Mouse (Mus musculus) CH12.LX (cell line): ENCODE results near the gene Cep295. TPM values are rescaled to one million over a fixed set of nuclear protein-coding genes. Genes with fewer than 3 reads are reported as not detected.
A peak's percentile ranks its signal among the peaks of the same experiment; 100 is the strongest.
"Not testable (repeated sequence)": the region's sequence is repeated elsewhere in the genome, so short reads cannot be mapped to it uniquely, and the experiment has no call there.

Experiments used
- DNase-seq: peaks from one replicate; pipeline ENCODE4 v3.0.0-alpha.2; 2013; ENCODE audit errors: extremely low read depth
- H3K27ac ChIP-seq: 2 replicates; pipeline ENCODE4 v1.5.1; 2012; ENCODE audit warnings: low read depth, mild to moderate bottlenecking, control low read depth, moderate library complexity; ENCODE audit not compliant: insufficient read depth
- H3K27me3 ChIP-seq: replicated peaks from 2 replicates; pipeline ENCODE3; 2012; ENCODE audit warnings: inconsistent platforms
- H3K36me3 ChIP-seq, 2 experiments: replicated peaks in 1 of 2; 2 replicates each; pipeline versions ENCODE3 to v1.6.1; 2012; ENCODE audit warnings: inconsistent platforms in 1 of 2, low read length in 1 of 2, mild to moderate bottlenecking in 1 of 2, mixed read lengths in 1 of 2, moderate library complexity in 1 of 2; ENCODE audit not compliant: control insufficient read depth in 1 of 2, insufficient read depth in 1 of 2
- H3K4me1 ChIP-seq, 2 experiments: 2 replicates each; pipeline ENCODE4 v1.6.1; 2012; ENCODE audit warnings: inconsistent platforms in 1 of 2, moderate library complexity in 1 of 2; ENCODE audit not compliant: insufficient read depth in 2 of 2, control insufficient read depth in 1 of 2
- H3K4me2 ChIP-seq: 2 replicates; pipeline ENCODE4 v1.6.1; 2012; ENCODE audit warnings: low read depth, mild to moderate bottlenecking, control low read depth; ENCODE audit not compliant: poor library complexity, insufficient read depth, severe bottlenecking
- H3K4me3 ChIP-seq, 3 experiments: fragments of 150-350 bp in 1 of 3; sonication (generic) in 1 of 3; replicated peaks in 1 of 3; 2 replicates each; pipeline versions ENCODE3 to v1.5.1; 2011 to 2012; ENCODE audit warnings: low read depth in 2 of 3, low read length in 2 of 3, mild to moderate bottlenecking in 2 of 3, moderate library complexity in 2 of 3, control low read depth in 1 of 3, improper control_type of control experiment in 1 of 3, inconsistent platforms in 1 of 3, mixed read lengths in 1 of 3; ENCODE audit not compliant: poor library complexity in 1 of 3
- H3K79me2 ChIP-seq: replicated peaks from 2 replicates; pipeline ENCODE4 v1.6.1; 2012; ENCODE audit warnings: mild to moderate bottlenecking, moderate library complexity; ENCODE audit not compliant: control insufficient read depth, poor library complexity, insufficient read depth, severe bottlenecking; ENCODE audit errors: extremely low read depth
- H3K9ac ChIP-seq: 2 replicates; pipeline ENCODE4 v1.6.1; 2012; ENCODE audit warnings: low read depth, mild to moderate bottlenecking, control low read depth, moderate library complexity; ENCODE audit not compliant: insufficient read depth
- H3K9me3 ChIP-seq: replicated peaks from 2 replicates; pipeline ENCODE3; 2012; ENCODE audit warnings: low read length, inconsistent platforms, mixed read lengths
- BHLHE40 ChIP-seq: IDR thresholded peaks from 2 replicates; pipeline ENCODE4 v1.6.1; 2011; ENCODE audit warnings: mild to moderate bottlenecking, low read depth, low read length, improper control_type of control experiment
- CHD1 ChIP-seq: IDR thresholded peaks from 2 replicates; pipeline ENCODE4 v1.6.1; 2012; ENCODE audit warnings: low read depth, low read length, improper control_type of control experiment, inconsistent platforms
- CTCF ChIP-seq, 2 experiments: IDR thresholded peaks in 1 of 2; conservative IDR thresholded peaks in 1 of 2; 2 replicates each; pipeline ENCODE4 v1.5.1; 2011 to 2012; ENCODE audit warnings: low read depth in 2 of 2, low read length in 2 of 2, improper control_type of control experiment in 1 of 2, inconsistent platforms in 1 of 2, mild to moderate bottlenecking in 1 of 2, moderate library complexity in 1 of 2
- ELF1 ChIP-seq: IDR thresholded peaks from 2 replicates; pipeline ENCODE4 v1.6.1; 2014; ENCODE audit warnings: low read depth, mild to moderate bottlenecking, inconsistent platforms, low read length, improper control_type of control experiment
- EP300 ChIP-seq: IDR thresholded peaks from 2 replicates; pipeline ENCODE4 v1.6.1; 2011; ENCODE audit warnings: low read length, improper control_type of control experiment
- ETS1 ChIP-seq: conservative IDR thresholded peaks from 2 replicates; pipeline ENCODE4 v1.6.1; 2012; ENCODE audit warnings: low read depth, mild to moderate bottlenecking, inconsistent platforms, low read length, improper control_type of control experiment, moderate library complexity
- GABPA ChIP-seq: IDR thresholded peaks from 2 replicates; pipeline ENCODE4 v1.6.1; 2012; ENCODE audit warnings: low read depth, low read length, improper control_type of control experiment, inconsistent platforms; ENCODE audit not compliant: insufficient replicate concordance
- IRF4 ChIP-seq: IDR thresholded peaks from 2 replicates; pipeline ENCODE4 v1.6.1; 2014; ENCODE audit warnings: low read depth, mild to moderate bottlenecking, inconsistent platforms, low read length, improper control_type of control experiment
- JUND ChIP-seq: conservative IDR thresholded peaks from 2 replicates; pipeline ENCODE4 v1.6.1; 2011; ENCODE audit warnings: low read depth, low read length, improper control_type of control experiment
- KAT2A ChIP-seq: IDR thresholded peaks from 2 replicates; pipeline ENCODE4 v1.6.1; 2012; ENCODE audit warnings: low read length, improper control_type of control experiment, inconsistent platforms; ENCODE audit not compliant: insufficient replicate concordance
- MAX ChIP-seq: IDR thresholded peaks from 2 replicates; pipeline ENCODE4 v1.6.1; 2011; ENCODE audit warnings: low read length, improper control_type of control experiment
- MAZ ChIP-seq: IDR thresholded peaks from 2 replicates; pipeline ENCODE4 v1.6.1; 2012; ENCODE audit warnings: low read depth, mild to moderate bottlenecking, inconsistent platforms, low read length, improper control_type of control experiment, moderate library complexity
- MEF2A ChIP-seq: IDR thresholded peaks from 2 replicates; pipeline ENCODE4 v1.6.1; 2014; ENCODE audit warnings: low read depth, mild to moderate bottlenecking, inconsistent platforms, low read length, improper control_type of control experiment, borderline replicate concordance
- MXI1 ChIP-seq: IDR thresholded peaks from 2 replicates; pipeline ENCODE4 v1.6.1; 2011; ENCODE audit warnings: mild to moderate bottlenecking, low read depth, low read length, improper control_type of control experiment
- MYC ChIP-seq: IDR thresholded peaks from 2 replicates; pipeline ENCODE4 v1.6.1; 2011; ENCODE audit warnings: low read depth, mild to moderate bottlenecking, improper control_type of control experiment, low read length
- NELFE ChIP-seq: IDR thresholded peaks from 2 replicates; pipeline ENCODE4 v1.6.1; 2011; ENCODE audit warnings: low read depth, low read length, improper control_type of control experiment
- NRF1 ChIP-seq: IDR thresholded peaks from 2 replicates; pipeline ENCODE4 v1.6.1; 2014; ENCODE audit warnings: low read depth, mild to moderate bottlenecking, inconsistent platforms, low read length, improper control_type of control experiment, moderate library complexity
- RAD21 ChIP-seq: IDR thresholded peaks from 2 replicates; pipeline ENCODE4 v1.6.1; 2011; ENCODE audit warnings: low read depth, mild to moderate bottlenecking, low read length, improper control_type of control experiment, moderate library complexity
- SIN3A ChIP-seq: IDR thresholded peaks from 2 replicates; pipeline ENCODE4 v1.6.1; 2012; ENCODE audit warnings: low read length, improper control_type of control experiment, inconsistent platforms
- SMC3 ChIP-seq: IDR thresholded peaks from 2 replicates; pipeline ENCODE4 v1.6.1; 2011; ENCODE audit warnings: low read depth, low read length, improper control_type of control experiment
- TBP ChIP-seq: conservative IDR thresholded peaks from 2 replicates; pipeline ENCODE4 v1.6.1; 2011; ENCODE audit warnings: low read depth, low read length, improper control_type of control experiment
- TCF12 ChIP-seq: IDR thresholded peaks from 2 replicates; pipeline ENCODE4 v1.6.1; 2014; ENCODE audit warnings: low read depth, mild to moderate bottlenecking, inconsistent platforms, low read length, improper control_type of control experiment
- ZNF384 ChIP-seq: IDR thresholded peaks from 2 replicates; pipeline ENCODE4 v1.6.1; 2012; ENCODE audit warnings: low read depth, low read length, improper control_type of control experiment, inconsistent platforms
- dilution Hi-C: fragments of 300-500 bp; cut with MboI; formaldehyde crosslinking; loops from 2 replicates; pipeline ENCODE4 v1.14.3; 2020; ENCODE audit warnings: low sequenced_read_pairs; ENCODE audit not compliant: extremely low pct_unique_long_range_greater_than_20kb, extremely low pct_ligation_motif_present
- in situ Hi-C: fragments of 300-500 bp; cut with MboI; formaldehyde crosslinking; loops from 3 replicates; pipeline ENCODE4 v1.14.3; 2019; ENCODE audit warnings: low sequenced_read_pairs, low pct_ligation_motif_present, low pct_unique_long_range_greater_than_20kb, mixed read lengths
- polyA plus RNA-seq: library from polyadenylated mRNA; unstranded; fragments of >175 nt; gene quantifications from 2 replicates; pipeline ENCODE4 v1.2.1, GENCODE M21; 2012; ENCODE audit warnings: low read depth; ENCODE audit not compliant: insufficient read length
- total RNA-seq, 2 experiments: library from RNA; depleted of rRNA; stranded (reverse); fragments of 300-350 nt in 1 of 2; fragments of >200 nt in 1 of 2; gene quantifications; 2 replicates each; pipeline ENCODE4 v1.2.3; 2012 to 2014

Gene Cep295
- total and polyA plus RNA-seq, 3 experiments, result 20.4 to 29.9 (median 27.2) TPM

DNA sequence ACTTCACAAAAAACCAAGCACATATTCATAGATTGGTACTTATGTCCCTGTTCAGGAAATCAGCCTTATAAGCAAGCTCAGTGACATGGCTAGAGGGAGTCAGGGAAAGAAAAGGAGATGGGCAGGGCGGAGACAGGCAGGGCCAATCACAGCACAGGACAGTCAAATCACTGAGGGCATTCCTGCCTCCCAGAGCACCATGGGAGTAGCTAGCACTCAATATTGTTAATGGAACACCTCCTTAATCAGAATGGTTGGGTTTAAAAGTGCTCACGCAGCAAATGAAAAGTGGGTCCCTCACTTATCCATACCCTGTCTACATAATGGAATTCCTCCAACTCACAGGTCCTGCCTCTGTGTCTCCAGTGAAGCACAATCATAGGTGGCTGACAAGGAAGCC lies 54.7 kb downstream of the Cep295 start:
- Histone ChIP-seq H3K27me3 (no peaks in the 10 kb centered on the region), H3K36me3 (peaks cover 3 to 9% of the 10 kb centered on the region in 2 experiments), H3K9me3 (no peaks in the 10 kb centered on the region), H3K4me3 (no peak overlapping the region), H3K4me2 (no peak overlapping the region), H3K27ac (no peak overlapping the region), H3K79me2 (peaks cover 17% of the 10 kb centered on the region)
- DNase-seq, result no peak
- dilution Hi-C loops (no loop called here), in situ Hi-C loops (no loop called here)
- TF ChIP-seq SIN3A (no peak), BHLHE40 (no peak), MEF2A (no peak), MAZ (no peak), SMC3 (no peak), NRF1 (no peak), CTCF (conservative IDR thresholded peaks at IDR 0.05 in 1 of 2, IDR thresholded peaks at IDR 0.05 in 1 of 2; ENCODE audit: low read depth in 2 of 2, low read length in 2 of 2) (no peak)
- TF ChIP-seq, all 38 proteins: peak for 0
- Histone ChIP-seq H3K4me1 (peaks cover 2 to 34% of the 10 kb centered on the region in 2 experiments; a peak in 3 of 4 replicates), H3K9ac (no peak overlapping the region)

- dilution Hi-C loops, result not testable (repeated sequence)
Measured at GRCm38 (mm10) chr9:15302006-15302405, 55.6 kb downstream of the Cep295 start.

GRCm38 (mm10) chr9:15301399-15301798 lies 56.2 kb downstream of the Cep295 start:
- peak; percentile 76 for DNase-seq
- Histone ChIP-seq H3K27me3 (no peaks in the 10 kb centered on the region), H3K4me2 (peak overlapping the region; percentile 100), H3K4me1 (peaks cover 2 to 34% of the 10 kb centered on the region in 2 experiments; a peak in 3 of 4 replicates), H3K9ac (peak overlapping the region; percentile 88), H3K27ac (peak overlapping the region; percentile 70), H3K36me3 (peaks cover 0 to 11% of the 10 kb centered on the region in 2 experiments), H3K79me2 (peaks cover 3% of the 10 kb centered on the region), H3K4me3 (peak overlapping the region in 2 of 3 experiments; percentile 44 to 52), H3K9me3 (no peaks in the 10 kb centered on the region)
- dilution Hi-C loops (no loop called here), in situ Hi-C loops (no loop called here)
- TF ChIP-seq RAD21, result no peak
- no peak for TF ChIP-seq NRF1
- TF ChIP-seq MXI1, result no peak
- peak; percentile 77 for TF ChIP-seq MYC
- TF ChIP-seq BHLHE40, result peak; percentile 83
- peak; percentile 45; the same call in 1 of the 2 replicates for TF ChIP-seq JUND
- TF ChIP-seq GABPA, result no peak
- TF ChIP-seq CHD1, result no peak
- TF ChIP-seq IRF4, result peak; percentile 85
- no peak for TF ChIP-seq KAT2A
- peak; percentile 10; the same call in 1 of the 2 replicates for TF ChIP-seq MAX
- peak; percentile 58 for TF ChIP-seq ETS1
- TF ChIP-seq EP300, result peak; percentile 67
- no peak for TF ChIP-seq MAZ
- 0 out of 2 replicates have a peak, but pooled peaks have one; percentile 28 for TF ChIP-seq NELFE
- TF ChIP-seq ELF1, result no peak
- no peak for TF ChIP-seq CTCF (conservative IDR thresholded peaks at IDR 0.05 in 1 of 2, IDR thresholded peaks at IDR 0.05 in 1 of 2; ENCODE audit: low read depth in 2 of 2, low read length in 2 of 2)
- no peak for TF ChIP-seq SMC3
- peak; percentile 74; the same call in 1 of the 2 replicates for TF ChIP-seq TBP
- TF ChIP-seq SIN3A, result peak; percentile 66; the same call in 1 of the 2 replicates
- peak; percentile 47 for TF ChIP-seq TCF12

More at GRCm38 (mm10) chr9:15302006-15302405, 55.6 kb downstream of the Cep295 start:
- H3K36me3 ChIP-seq, H3K4me2 ChIP-seq, DNase-seq, in situ Hi-C loops, H3K27me3 ChIP-seq, H3K9ac ChIP-seq, H3K27ac ChIP-seq, H3K79me2 ChIP-seq, H3K9me3 ChIP-seq: not testable (repeated sequence)
- Histone ChIP-seq H3K4me1 (peaks cover 2 to 34% of the 10 kb centered on the region in 2 experiments; a peak in 3 of 4 replicates), H3K4me3 (peak overlapping the region in 1 of 3 experiments; percentile 52)
- peak; percentile 6 to 40; a peak in 2 of 4 replicates for TF ChIP-seq CTCF (conservative IDR thresholded peaks at IDR 0.05 in 1 of 2, IDR thresholded peaks at IDR 0.05 in 1 of 2; ENCODE audit: low read depth in 2 of 2, low read length in 2 of 2)
- 0 out of 2 replicates have a peak, but pooled peaks have one; percentile 20 for TF ChIP-seq MYC
- TF ChIP-seq NELFE, result 0 out of 2 replicates have a peak, but pooled peaks have one; percentile 6
- peak; percentile 18; the same call in 1 of the 2 replicates for TF ChIP-seq ZNF384
